Mouse (Mus musculus) forebrain, postnatal 0 days (tissue): ENCODE measurements around the gene F830045P16Rik. TPM values are rescaled to one million over a fixed set of nuclear protein-coding genes. Genes with fewer than 3 reads are reported as not detected.

ENCODE experiments used
- ATAC-seq: fragments of 200-750 bp; cut with Nextera tagmentation; 2 replicates; pipeline ENCODE4 v1.8.0; 2017; ENCODE audit warnings: mild to moderate bottlenecking, moderate library complexity
- DNase-seq: peaks from one replicate; pipeline ENCODE4 v3.0.0-alpha.2; 2015
- H3K27ac ChIP-seq: fragments of 300-500 bp; sonication (generic); 2 replicates; pipeline ENCODE4 v1.5.1; 2014; ENCODE audit warnings: low read depth, mild to moderate bottlenecking, antibody characterized with exemption, low read length, moderate library complexity, mixed read lengths
- H3K27me3 ChIP-seq: fragments of 300-500 bp; sonication (generic); 2 replicates; pipeline ENCODE4 v1.6.1; 2014; ENCODE audit warnings: mild to moderate bottlenecking, low read length, mixed read lengths; ENCODE audit not compliant: insufficient read depth
- H3K36me3 ChIP-seq: fragments of 300-500 bp; sonication (generic); 2 replicates; pipeline ENCODE4 v1.6.1; 2014; ENCODE audit warnings: mild to moderate bottlenecking, moderate library complexity; ENCODE audit not compliant: insufficient read depth
- H3K4me1 ChIP-seq: fragments of 300-500 bp; sonication (generic); 2 replicates; pipeline ENCODE4 v1.6.1; 2014; ENCODE audit warnings: antibody characterized with exemption; ENCODE audit not compliant: insufficient read depth
- H3K4me2 ChIP-seq: fragments of 300-500 bp; sonication (generic); 2 replicates; pipeline ENCODE4 v1.6.1; 2014; ENCODE audit warnings: low read depth, mild to moderate bottlenecking, moderate library complexity
- H3K4me3 ChIP-seq: fragments of 300-500 bp; sonication (generic); 2 replicates; pipeline ENCODE4 v1.5.1; 2014; ENCODE audit warnings: low read depth, low read length, mixed read lengths
- H3K9ac ChIP-seq: fragments of 300-500 bp; sonication (generic); 2 replicates; pipeline ENCODE4 v1.6.1; 2014; ENCODE audit warnings: mild to moderate bottlenecking
- H3K9me3 ChIP-seq: fragments of 300-500 bp; sonication (generic); 2 replicates; pipeline ENCODE4 v1.6.1; 2016; ENCODE audit warnings: low read length
- CTCF ChIP-seq: sonication (generic); IDR thresholded peaks from 2 replicates; pipeline ENCODE4 v1.5.1; 2016; ENCODE audit warnings: antibody characterized with exemption, control low read depth, low read depth
- WGBS: fragments of 180-500 bp; shearing (Covaris S2); extraction: QIAGEN DNeasy Blood & Tissue Kit; methylation state at CpG from one replicate; pipeline ENCODE4 v1.1.7; 2014; 5-methylcytosine and 5-hydroxymethylcytosine counted together
- polyA plus RNA-seq: library from polyadenylated mRNA; unstranded; fragments of >200 nt; fragmentation: Nextera tagmentation; extraction: Ambion mirVana; gene quantifications from 2 replicates; pipeline ENCODE4 v1.2.1, GENCODE M21; 2015
- total RNA-seq: library from RNA; depleted of rRNA; stranded (reverse); fragments of >200 nt; gene quantifications from 2 replicates; pipeline ENCODE4 v1.2.3, GENCODE M21; 2014

Gene F830045P16Rik
- total and polyA plus RNA-seq, 2 experiments from 2014 or later = not detected

- no peaks in the 10 kb centered on the region for H3K9me3 ChIP-seq
- TF ChIP-seq CTCF = no peak
- no peaks in the 10 kb centered on the region for H3K27me3 ChIP-seq
- no peaks in the 10 kb centered on the region for H3K36me3 ChIP-seq
- no peak overlapping the region for H3K9ac ChIP-seq
- H3K4me3 ChIP-seq = no peak overlapping the region
- H3K27ac ChIP-seq = no peak overlapping the region
- H3K4me2 ChIP-seq = no peak overlapping the region
- DNase-seq (no peak), ATAC-seq (no peak)
- WGBS = 37% methylated on average over 3 of the region's 3 CpGs
- no peaks in the 10 kb centered on the region for H3K4me1 ChIP-seq
Measured at GRCm38 (mm10) chr2:129544919-129545318, 8.5 kb upstream of the F830045P16Rik start.

GRCm38 (mm10) chr2:129544448-129544847 lies 8.0 kb upstream of the F830045P16Rik start:
- H3K4me1 ChIP-seq = no peaks in the 10 kb centered on the region
- ATAC-seq (no peak), DNase-seq (peak; percentile 24)
- TF ChIP-seq CTCF = no peak
- H3K27me3 ChIP-seq = no peaks in the 10 kb centered on the region
- no peak overlapping the region for H3K27ac ChIP-seq
- H3K9ac ChIP-seq = no peak overlapping the region
- no peaks in the 10 kb centered on the region for H3K36me3 ChIP-seq
- no peaks in the 10 kb centered on the region for H3K9me3 ChIP-seq
- H3K4me2 ChIP-seq = no peak overlapping the region
- no peak overlapping the region for H3K4me3 ChIP-seq
- WGBS = 20% methylated on average over 4 of the region's 4 CpGs

GRCm38 (mm10) chr2:129540036-129540435 lies 3.6 kb upstream of the F830045P16Rik start:
- DNase-seq (peak; percentile 38), ATAC-seq (peak; percentile 49; the same call in 1 of the 2 replicates)
- H3K4me2 ChIP-seq = no peak overlapping the region
- no peak overlapping the region for H3K4me3 ChIP-seq
- no peaks in the 10 kb centered on the region for H3K36me3 ChIP-seq
- no peaks in the 10 kb centered on the region for H3K9me3 ChIP-seq
- H3K27me3 ChIP-seq = no peaks in the 10 kb centered on the region
- no peak for TF ChIP-seq CTCF
- H3K4me1 ChIP-seq = no peaks in the 10 kb centered on the region
- WGBS = 75% methylated on average over 3 of the region's 3 CpGs
- H3K27ac ChIP-seq = no peak overlapping the region
- H3K9ac ChIP-seq = no peak overlapping the region

- H3K4me3 ChIP-seq = no peak overlapping the region
- no peaks in the 10 kb centered on the region for H3K4me1 ChIP-seq
- WGBS = 77% methylated on average over 4 of the region's 4 CpGs
- no peaks in the 10 kb centered on the region for H3K9me3 ChIP-seq
- ATAC-seq (no peak), DNase-seq (no peak)
- H3K4me2 ChIP-seq = no peak overlapping the region
- H3K27ac ChIP-seq = no peak overlapping the region
- no peak for TF ChIP-seq CTCF
- H3K27me3 ChIP-seq = no peaks in the 10 kb centered on the region
- no peaks in the 10 kb centered on the region for H3K36me3 ChIP-seq
- H3K9ac ChIP-seq = no peak overlapping the region
Measured at GRCm38 (mm10) chr2:129539175-129539574, 2.8 kb upstream of the F830045P16Rik start.

- TF ChIP-seq CTCF = no peak
- Histone ChIP-seq H3K27me3 (no peaks in the 10 kb centered on the region), H3K27ac (no peak overlapping the region), H3K9ac (no peak overlapping the region), H3K4me2 (no peak overlapping the region), H3K4me3 (no peak overlapping the region), H3K36me3 (no peaks in the 10 kb centered on the region), H3K9me3 (no peaks in the 10 kb centered on the region), H3K4me1 (no peaks in the 10 kb centered on the region)
- ATAC-seq (no peak), DNase-seq (no peak)
- 64% methylated on average over 4 of the region's 4 CpGs for WGBS
Measured at GRCm38 (mm10) chr2:129537926-129538325, 1.5 kb upstream of the F830045P16Rik start.

- DNase-seq = no peak
- Histone ChIP-seq H3K9me3 (no peaks in the 10 kb centered on the region), H3K4me2 (no peak overlapping the region), H3K9ac (no peak overlapping the region), H3K4me1 (no peaks in the 10 kb centered on the region), H3K36me3 (no peaks in the 10 kb centered on the region), H3K27me3 (no peaks in the 10 kb centered on the region), H3K27ac (no peak overlapping the region), H3K4me3 (no peak overlapping the region)
- no peak for TF ChIP-seq CTCF
- ATAC-seq = no peak
- 13% methylated on average over 7 of the region's 7 CpGs for WGBS
Measured at GRCm38 (mm10) chr2:129537360-129537759, 958 bp upstream of the F830045P16Rik start.

- Histone ChIP-seq H3K27ac (no peak overlapping the region), H3K36me3 (no peaks in the 10 kb centered on the region), H3K4me3 (no peak overlapping the region), H3K9me3 (no peaks in the 10 kb centered on the region), H3K9ac (no peak overlapping the region), H3K4me1 (no peaks in the 10 kb centered on the region), H3K27me3 (no peaks in the 10 kb centered on the region), H3K4me2 (no peak overlapping the region)
- no peak for DNase-seq
- no peak for TF ChIP-seq CTCF
- no peak for ATAC-seq
- 28% methylated on average over 1 of the region's 1 CpGs for WGBS
Measured at GRCm38 (mm10) chr2:129536926-129537325, 524 bp upstream of the F830045P16Rik start.
